Mouse (Mus musculus) liver, embryonic 12.5 days (tissue): Measurements from ENCODE around the gene Smg5. TPM values are rescaled to one million over a fixed set of nuclear protein-coding genes. Genes with fewer than 3 reads are reported as not detected.
A peak's percentile ranks its signal among the peaks of the same experiment; 100 is the strongest.

Experiments
- ATAC-seq: fragments of 200-750 bp; cut with Nextera tagmentation; 2 replicates; pipeline ENCODE4 v1.8.0; 2017; ENCODE audit warnings: moderate number of reproducible peaks, mild to moderate bottlenecking, moderate library complexity
- H3K27ac ChIP-seq: fragments of 300-500 bp; sonication (generic); 2 replicates; pipeline ENCODE4 v1.5.1; 2016; ENCODE audit warnings: mild to moderate bottlenecking
- H3K27me3 ChIP-seq: fragments of 300-500 bp; sonication (generic); replicated peaks from 2 replicates; pipeline ENCODE4 v1.6.1; 2016; ENCODE audit warnings: mild to moderate bottlenecking, moderate library complexity
- H3K36me3 ChIP-seq: fragments of 300-500 bp; sonication (generic); 2 replicates; pipeline ENCODE4 v1.6.1; 2016; ENCODE audit warnings: mild to moderate bottlenecking, moderate library complexity
- H3K4me1 ChIP-seq: fragments of 300-500 bp; sonication (generic); 2 replicates; pipeline ENCODE4 v1.6.1; 2016
- H3K4me2 ChIP-seq: fragments of 300-500 bp; sonication (generic); 2 replicates; pipeline ENCODE4 v1.6.1; 2016; ENCODE audit warnings: mild to moderate bottlenecking, moderate library complexity
- H3K4me3 ChIP-seq: fragments of 300-500 bp; sonication (generic); 2 replicates; pipeline ENCODE4 v1.5.1; 2016; ENCODE audit warnings: mild to moderate bottlenecking, moderate library complexity
- H3K9ac ChIP-seq: fragments of 300-500 bp; sonication (generic); 2 replicates; pipeline ENCODE4 v1.6.1; 2016; ENCODE audit warnings: mild to moderate bottlenecking, moderate library complexity
- H3K9me3 ChIP-seq: fragments of 300-500 bp; sonication (generic); replicated peaks from 2 replicates; pipeline ENCODE4 v1.6.1; 2016; ENCODE audit warnings: mild to moderate bottlenecking, moderate library complexity
- WGBS: fragments of 180-500 bp; shearing (Covaris S2); methylation state at CpG from one replicate; pipeline ENCODE4 v1.1.7; 2016; ENCODE audit not compliant: insufficient replicate concordance; 5-methylcytosine and 5-hydroxymethylcytosine counted together
- polyA plus RNA-seq: library from polyadenylated mRNA; unstranded; fragments of >200 nt; fragmentation: Nextera tagmentation; extraction: Ambion mirVana; gene quantifications from 2 replicates; pipeline ENCODE4 v1.2.1, GENCODE M21; 2016

Smg5 gene
- polyA plus RNA-seq, 1 experiment from 2014 or later: 58.8 TPM

DNA sequence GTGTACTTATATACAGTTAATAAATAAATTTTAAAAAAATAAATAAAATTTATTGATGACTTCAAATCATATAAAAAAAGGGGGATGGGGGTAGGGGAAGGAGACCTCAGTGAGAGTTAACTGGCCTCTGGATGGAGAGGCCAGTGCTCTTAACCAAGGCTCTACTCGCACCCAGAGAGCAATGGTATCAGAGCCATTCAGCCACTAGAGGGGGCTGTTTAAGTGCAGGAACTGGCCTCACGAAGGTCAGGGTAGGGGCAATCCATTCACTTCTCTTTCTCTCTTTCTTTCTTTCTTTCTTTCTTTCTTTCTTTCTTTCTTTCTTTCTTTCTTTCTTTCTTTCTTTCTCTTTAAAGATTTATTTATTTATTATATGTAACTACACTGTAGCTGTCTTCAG, 4.8 kb upstream of the Smg5 start:
- Histone ChIP-seq H3K27me3 (peaks cover 6% of the 10 kb centered on the region; the same call in 1 of the 2 replicates), H3K4me2 (no peak overlapping the region), H3K27ac (no peak overlapping the region), H3K9me3 (no peaks in the 10 kb centered on the region), H3K4me3 (no peak overlapping the region), H3K9ac (no peak overlapping the region), H3K36me3 (peaks cover 44% of the 10 kb centered on the region), H3K4me1 (peaks cover 25% of the 10 kb centered on the region)
- WGBS: 8% methylated on average over 2 of the region's 2 CpGs
- no peak for ATAC-seq

DNA sequence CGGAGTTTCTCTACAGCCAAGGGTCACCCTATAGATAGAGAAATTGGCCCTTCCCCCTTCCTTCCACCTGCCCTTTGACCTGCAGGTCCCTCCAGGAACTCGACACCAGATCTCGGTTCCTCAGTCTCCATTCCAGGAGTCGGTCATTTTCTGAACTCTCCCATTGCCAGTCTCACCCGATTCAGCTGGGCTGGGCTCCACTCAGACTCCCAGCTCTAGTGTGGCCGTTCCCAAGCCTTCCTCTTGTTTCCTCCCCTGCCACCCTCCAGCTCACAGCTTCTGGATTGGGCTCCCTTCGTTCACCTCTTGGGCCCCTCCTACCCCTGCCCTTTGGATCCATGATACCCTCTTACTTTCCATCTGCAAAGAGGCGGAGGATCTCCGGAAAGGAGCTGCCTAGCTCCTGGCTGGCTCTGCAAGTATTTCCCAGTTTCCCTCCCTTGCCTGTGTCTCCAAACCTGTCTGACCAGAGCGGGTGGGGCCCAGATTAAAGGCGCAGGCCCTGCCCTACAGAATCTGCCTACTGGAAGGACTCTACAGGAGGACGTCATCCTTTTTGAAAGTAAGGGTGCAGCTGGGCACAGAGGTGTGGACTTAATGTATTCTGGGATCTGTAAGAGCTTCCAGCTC, 1.9 kb upstream of the Smg5 start:
- peak overlapping the region; percentile 80 for H3K4me3 ChIP-seq
- H3K4me1 ChIP-seq: peaks cover 47% of the 10 kb centered on the region
- peaks cover 23% of the 10 kb centered on the region for H3K36me3 ChIP-seq
- H3K27ac ChIP-seq: peak overlapping the region; percentile 96
- 53% methylated on average over 12 of the region's 12 CpGs for WGBS
- H3K4me2 ChIP-seq: peak overlapping the region; percentile 81
- no peaks in the 10 kb centered on the region for H3K9me3 ChIP-seq
- ATAC-seq: peak; percentile 33; the same call in 1 of the 2 replicates
- peaks cover 6% of the 10 kb centered on the region; the same call in 1 of the 2 replicates for H3K27me3 ChIP-seq
- peak overlapping the region; percentile 89 for H3K9ac ChIP-seq

DNA sequence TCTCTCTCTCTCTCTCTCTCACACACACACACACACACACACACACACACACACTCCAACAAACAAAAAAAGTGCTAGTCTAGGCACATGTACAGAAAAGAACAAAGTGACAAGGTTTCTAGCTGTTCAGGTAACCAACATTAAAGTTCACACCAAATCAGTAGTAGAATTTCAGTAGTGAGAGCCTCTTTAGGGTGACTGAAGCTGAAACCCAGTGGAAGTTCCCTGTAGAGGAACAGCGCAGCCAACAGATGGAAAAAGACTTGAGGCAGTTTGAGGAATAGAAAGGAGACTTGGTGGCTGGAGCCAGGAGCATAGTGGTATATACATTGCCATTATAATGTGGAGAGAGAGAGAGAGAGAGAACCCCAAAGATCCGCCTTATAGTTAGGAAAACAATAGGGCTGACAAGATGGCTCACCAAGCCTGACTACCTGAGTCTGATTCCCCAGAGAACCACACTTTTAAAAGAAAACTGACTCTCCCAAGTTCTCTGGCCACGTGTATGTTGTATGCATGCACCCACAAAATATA, 1.1 kb upstream of the Smg5 start:
- H3K4me3 ChIP-seq: peak overlapping the region; percentile 80
- H3K27ac ChIP-seq: peak overlapping the region; percentile 96
- no peaks in the 10 kb centered on the region for H3K9me3 ChIP-seq
- H3K27me3 ChIP-seq: peaks cover 6% of the 10 kb centered on the region; the same call in 1 of the 2 replicates
- H3K4me2 ChIP-seq: peak overlapping the region; percentile 81
- H3K9ac ChIP-seq: peak overlapping the region; percentile 89
- no peak for ATAC-seq
- peaks cover 15% of the 10 kb centered on the region for H3K36me3 ChIP-seq
- peaks cover 55% of the 10 kb centered on the region for H3K4me1 ChIP-seq
- 16% methylated on average over 3 of the region's 3 CpGs for WGBS

DNA sequence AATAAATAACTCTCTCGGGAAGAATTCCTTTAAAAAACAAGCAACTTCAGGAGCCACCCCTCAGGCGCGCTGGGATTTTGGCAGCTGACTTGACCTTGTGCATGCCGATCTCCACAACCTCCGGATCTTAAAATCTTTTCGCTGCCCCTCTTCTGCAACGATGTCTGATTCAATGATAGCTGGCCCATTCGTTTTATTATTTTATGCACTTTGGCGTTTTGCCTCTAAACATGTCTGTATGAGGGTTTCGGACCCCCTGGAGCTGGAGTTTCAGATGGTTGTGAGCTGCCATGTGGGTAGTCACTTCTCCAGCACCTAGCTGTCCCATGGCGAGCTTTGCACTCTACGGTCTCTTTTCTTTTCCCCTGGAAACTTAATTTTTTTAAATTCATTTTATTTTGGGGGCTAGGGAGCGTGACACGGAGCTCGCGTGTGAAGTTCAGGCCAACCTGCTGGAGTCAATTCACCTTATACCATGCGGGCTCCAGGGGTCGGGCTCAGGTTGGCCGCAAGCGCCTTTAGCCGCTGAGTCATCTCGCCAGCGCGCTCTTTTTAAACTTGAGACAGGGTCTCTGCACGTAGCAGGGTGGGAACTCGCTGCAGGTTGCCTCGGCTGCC, 515 bp upstream of the Smg5 start:
- Histone ChIP-seq H3K27me3 (peaks cover 6% of the 10 kb centered on the region; the same call in 1 of the 2 replicates), H3K4me3 (peak overlapping the region; percentile 80), H3K9me3 (no peaks in the 10 kb centered on the region), H3K4me1 (peaks cover 58% of the 10 kb centered on the region), H3K27ac (peak overlapping the region; percentile 96), H3K36me3 (peaks cover 13% of the 10 kb centered on the region), H3K9ac (peak overlapping the region; percentile 89), H3K4me2 (peak overlapping the region; percentile 81)
- WGBS: under 1% methylated on average over 27 of the region's 27 CpGs
- peak; percentile 35 for ATAC-seq

DNA sequence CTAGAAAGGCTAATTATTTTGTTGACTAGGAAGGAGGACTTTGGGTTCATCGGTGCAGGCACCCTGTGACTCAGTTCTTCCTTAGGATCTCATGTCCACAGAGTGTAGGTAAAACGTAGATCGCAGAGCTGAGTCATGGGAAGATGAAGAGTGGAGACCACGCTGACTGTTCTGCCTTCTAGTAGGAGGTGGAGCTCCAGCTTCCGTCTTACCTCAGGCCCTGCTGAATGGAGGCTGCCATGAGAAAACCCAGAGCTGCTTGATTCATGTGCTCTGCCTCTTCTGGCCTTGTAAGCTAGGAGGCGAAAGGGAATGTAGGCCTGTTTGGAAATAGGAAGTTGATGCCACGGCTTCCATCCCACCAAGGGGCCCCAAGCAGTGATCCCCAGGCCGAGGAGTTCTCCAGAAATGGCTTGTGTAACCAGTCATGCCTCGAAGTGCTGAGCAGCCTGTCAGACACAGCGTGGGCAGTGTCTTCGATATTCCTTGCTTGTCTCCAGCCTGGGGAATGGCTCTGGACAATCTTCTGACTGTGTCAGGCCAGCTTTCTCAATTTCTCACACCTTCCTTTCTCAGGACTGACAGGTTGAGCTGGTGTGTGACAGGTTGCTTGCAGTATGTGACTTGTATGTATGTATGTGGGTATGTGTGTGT, 1.4 kb downstream of the Smg5 start:
- Histone ChIP-seq H3K4me2 (peak overlapping the region; percentile 81), H3K36me3 (peaks cover 28% of the 10 kb centered on the region), H3K27me3 (peaks cover 1% of the 10 kb centered on the region; the same call in 1 of the 2 replicates), H3K9me3 (no peaks in the 10 kb centered on the region), H3K4me1 (peaks cover 73% of the 10 kb centered on the region), H3K4me3 (peak overlapping the region; percentile 80), H3K27ac (peak overlapping the region; percentile 96), H3K9ac (peak overlapping the region; percentile 89)
- 22% methylated on average over 11 of the region's 11 CpGs for WGBS
- ATAC-seq: peak; percentile 53

DNA sequence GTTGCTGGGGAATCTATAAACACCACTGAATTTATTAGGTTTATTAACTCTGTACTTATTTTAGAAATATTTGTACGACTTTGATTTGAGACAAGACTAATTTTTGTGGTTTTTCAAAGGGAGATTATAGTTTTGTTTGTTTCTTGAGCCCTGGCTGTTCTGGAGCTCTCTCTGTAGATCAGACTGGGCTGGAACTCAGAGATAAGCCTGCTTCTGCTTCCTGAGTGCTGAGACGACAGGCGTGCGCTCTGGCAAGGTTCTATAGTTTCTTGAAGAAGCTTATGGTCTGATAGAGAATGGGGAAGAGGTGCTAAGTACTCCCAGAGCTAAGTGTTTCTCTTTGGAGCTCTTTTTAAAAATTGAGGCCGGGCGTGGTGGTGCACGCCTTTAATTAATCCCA, 2.3 kb downstream of the Smg5 start:
- H3K9ac ChIP-seq: peak overlapping the region; percentile 89
- H3K4me2 ChIP-seq: peak overlapping the region; percentile 81
- peaks cover 72% of the 10 kb centered on the region for H3K4me1 ChIP-seq
- peak overlapping the region; percentile 96 for H3K27ac ChIP-seq
- WGBS: 22% methylated on average over 7 of the region's 7 CpGs
- H3K9me3 ChIP-seq: no peaks in the 10 kb centered on the region
- H3K27me3 ChIP-seq: no peaks in the 10 kb centered on the region; the same call in 1 of the 2 replicates
- H3K4me3 ChIP-seq: peak overlapping the region; percentile 80
- H3K36me3 ChIP-seq: peaks cover 32% of the 10 kb centered on the region
- ATAC-seq: peak; percentile 61

DNA sequence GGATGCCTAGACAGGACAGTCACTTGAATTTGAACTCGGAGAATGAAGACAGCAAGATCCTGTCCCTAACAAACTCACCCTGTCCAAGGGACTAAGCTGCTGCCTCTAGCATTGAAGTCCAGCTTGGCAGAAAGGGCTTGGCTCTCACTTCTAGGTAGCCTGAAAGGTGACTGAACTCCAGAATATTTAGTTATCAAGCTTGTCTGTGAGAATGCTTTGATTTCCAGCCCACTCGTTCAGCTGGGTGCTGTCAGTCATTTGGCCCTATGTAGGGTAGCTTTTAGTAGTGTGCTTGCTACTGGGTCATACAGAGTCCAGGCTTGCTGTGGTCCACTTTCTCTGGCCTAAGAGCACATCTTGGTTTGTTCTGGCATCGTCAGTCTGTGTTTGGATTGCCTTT, 2.9 kb downstream of the Smg5 start:
- Histone ChIP-seq H3K27me3 (no peaks in the 10 kb centered on the region), H3K9me3 (no peaks in the 10 kb centered on the region), H3K4me2 (peak overlapping the region; percentile 81), H3K36me3 (peaks cover 39% of the 10 kb centered on the region), H3K4me1 (peaks cover 65% of the 10 kb centered on the region), H3K9ac (peak overlapping the region; percentile 66), H3K27ac (peak overlapping the region; percentile 96), H3K4me3 (peak overlapping the region; percentile 80)
- ATAC-seq: no peak
- 54% methylated on average over 3 of the region's 3 CpGs for WGBS

DNA sequence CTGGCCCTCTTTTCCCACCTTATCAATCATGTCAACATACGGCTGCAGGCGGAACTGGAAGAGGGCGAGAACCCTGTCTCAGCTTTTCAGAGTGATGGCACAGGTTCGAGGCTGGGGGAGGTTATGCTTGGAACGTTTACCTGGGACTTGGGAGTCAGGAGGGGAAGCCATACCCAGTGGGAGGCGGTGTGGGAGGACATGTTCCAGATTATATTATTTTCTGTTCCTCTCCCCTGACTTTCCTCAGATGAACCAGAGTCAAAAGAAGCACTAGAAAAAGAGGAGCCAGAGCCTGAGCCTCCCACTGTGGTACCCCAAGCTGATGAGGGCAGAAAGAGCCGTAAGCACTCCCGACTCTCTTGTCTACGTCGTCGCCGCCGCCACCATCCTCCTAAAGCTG, 14.7 kb downstream of the Smg5 start:
- Histone ChIP-seq H3K9me3 (no peaks in the 10 kb centered on the region), H3K4me2 (no peak overlapping the region), H3K27ac (no peak overlapping the region), H3K4me3 (no peak overlapping the region), H3K9ac (no peak overlapping the region), H3K4me1 (no peaks in the 10 kb centered on the region), H3K36me3 (peaks cover 100% of the 10 kb centered on the region), H3K27me3 (no peaks in the 10 kb centered on the region)
- 88% methylated on average over 13 of the region's 13 CpGs for WGBS
- ATAC-seq: no peak

DNA sequence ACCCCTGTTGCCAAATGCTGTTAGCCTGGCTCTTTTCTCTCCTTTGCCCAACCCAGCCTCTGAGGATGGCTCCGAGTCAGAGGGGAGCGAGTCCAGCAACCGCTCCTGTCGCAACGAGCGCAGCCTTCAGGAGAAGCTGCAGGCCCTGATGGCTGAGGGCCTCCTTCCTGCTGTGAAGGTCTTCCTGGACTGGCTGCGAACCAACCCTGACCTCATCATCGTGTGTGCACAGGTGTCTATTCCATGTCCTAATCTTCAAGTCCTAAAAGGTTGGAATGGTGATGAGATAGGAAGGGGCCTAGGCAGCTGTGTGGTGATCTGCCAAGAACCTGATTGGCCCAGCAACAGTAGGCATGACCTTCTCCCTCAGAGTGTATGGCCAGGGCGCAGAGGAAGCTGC, 16.8 kb downstream of the Smg5 start:
- Histone ChIP-seq H3K9ac (no peak overlapping the region), H3K4me2 (no peak overlapping the region), H3K4me3 (no peak overlapping the region), H3K27me3 (no peaks in the 10 kb centered on the region), H3K4me1 (no peaks in the 10 kb centered on the region), H3K27ac (no peak overlapping the region), H3K36me3 (peaks cover 100% of the 10 kb centered on the region), H3K9me3 (no peaks in the 10 kb centered on the region)
- no peak for ATAC-seq
- WGBS: 92% methylated on average over 9 of the region's 9 CpGs

DNA sequence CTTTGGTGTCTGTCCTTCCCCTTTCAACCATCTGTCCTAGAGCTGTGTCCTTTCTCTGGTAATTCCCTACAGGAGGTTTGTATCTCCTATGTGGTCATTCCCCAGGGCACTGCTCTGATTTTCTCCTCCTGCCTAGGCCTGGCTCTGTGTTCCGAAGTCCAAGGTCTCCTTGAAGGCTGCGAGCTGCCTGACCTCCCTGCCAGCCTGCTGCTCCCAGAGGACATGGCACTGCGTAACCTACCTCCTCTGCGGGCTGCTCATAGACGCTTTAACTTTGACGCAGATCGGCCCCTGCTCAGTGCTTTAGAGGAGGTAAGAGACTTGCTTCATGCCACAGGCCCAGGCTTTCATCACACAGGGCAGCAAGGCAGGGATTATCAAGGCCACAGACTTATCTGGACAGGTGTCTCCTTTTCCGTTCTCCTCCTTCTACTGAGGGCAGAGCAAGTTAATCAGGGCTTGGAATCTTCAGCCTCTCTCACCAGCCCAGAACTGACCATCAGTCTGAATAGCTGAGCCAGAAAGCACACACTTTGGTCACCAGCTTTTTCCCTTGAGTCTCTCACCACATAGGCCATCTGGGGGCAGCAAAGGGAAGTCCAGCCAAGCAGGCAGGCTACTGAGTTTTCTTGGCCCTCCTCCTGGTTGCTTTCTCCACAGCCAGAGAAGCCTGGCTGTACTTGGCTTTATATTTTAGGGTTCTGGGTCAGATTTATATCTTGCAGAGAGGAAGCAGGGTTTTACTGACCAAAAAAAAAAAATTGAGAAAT, 18.5 kb downstream of the Smg5 start:
- Histone ChIP-seq H3K27me3 (no peaks in the 10 kb centered on the region), H3K9me3 (no peaks in the 10 kb centered on the region), H3K4me1 (0 out of 2 replicates have a peak, but pooled peaks cover 2% of the 10 kb centered on the region), H3K36me3 (peaks cover 100% of the 10 kb centered on the region), H3K9ac (no peak overlapping the region), H3K4me3 (no peak overlapping the region), H3K27ac (no peak overlapping the region), H3K4me2 (no peak overlapping the region)
- no peak for ATAC-seq
- 95% methylated on average over 8 of the region's 8 CpGs for WGBS

DNA sequence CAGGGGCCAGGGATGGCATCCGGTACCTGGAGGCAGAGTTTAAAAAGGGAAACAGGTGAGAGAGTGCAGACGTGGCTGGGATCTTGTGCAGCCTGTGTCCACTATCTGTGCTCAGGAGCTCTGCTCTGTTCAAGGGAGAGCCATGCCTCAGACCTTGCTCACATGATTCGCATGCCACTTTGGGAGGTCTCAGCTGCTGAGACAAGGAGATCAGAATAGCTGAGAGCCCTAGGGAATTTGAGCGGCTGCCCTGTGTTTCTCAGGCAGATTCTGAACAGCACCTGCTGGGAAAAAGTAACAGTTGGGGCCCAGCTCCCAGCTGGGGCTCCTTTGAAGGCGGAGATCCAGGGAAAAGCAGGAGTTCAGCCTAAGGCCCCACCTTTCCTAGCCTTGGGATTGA, 23.5 kb downstream of the Smg5 start:
- no peak overlapping the region for H3K9ac ChIP-seq
- WGBS: 89% methylated on average over 5 of the region's 5 CpGs
- ATAC-seq: no peak
- no peak overlapping the region for H3K4me2 ChIP-seq
- peak overlapping the region; percentile 39 for H3K27ac ChIP-seq
- peaks cover under 1% of the 10 kb centered on the region; the same call in 1 of the 2 replicates for H3K27me3 ChIP-seq
- H3K4me3 ChIP-seq: no peak overlapping the region
- peaks cover 81% of the 10 kb centered on the region for H3K36me3 ChIP-seq
- H3K4me1 ChIP-seq: peaks cover 52% of the 10 kb centered on the region
- no peaks in the 10 kb centered on the region for H3K9me3 ChIP-seq
